ENCODE assay signal across 14 mouse cellular contexts in the genomic region with DNA sequence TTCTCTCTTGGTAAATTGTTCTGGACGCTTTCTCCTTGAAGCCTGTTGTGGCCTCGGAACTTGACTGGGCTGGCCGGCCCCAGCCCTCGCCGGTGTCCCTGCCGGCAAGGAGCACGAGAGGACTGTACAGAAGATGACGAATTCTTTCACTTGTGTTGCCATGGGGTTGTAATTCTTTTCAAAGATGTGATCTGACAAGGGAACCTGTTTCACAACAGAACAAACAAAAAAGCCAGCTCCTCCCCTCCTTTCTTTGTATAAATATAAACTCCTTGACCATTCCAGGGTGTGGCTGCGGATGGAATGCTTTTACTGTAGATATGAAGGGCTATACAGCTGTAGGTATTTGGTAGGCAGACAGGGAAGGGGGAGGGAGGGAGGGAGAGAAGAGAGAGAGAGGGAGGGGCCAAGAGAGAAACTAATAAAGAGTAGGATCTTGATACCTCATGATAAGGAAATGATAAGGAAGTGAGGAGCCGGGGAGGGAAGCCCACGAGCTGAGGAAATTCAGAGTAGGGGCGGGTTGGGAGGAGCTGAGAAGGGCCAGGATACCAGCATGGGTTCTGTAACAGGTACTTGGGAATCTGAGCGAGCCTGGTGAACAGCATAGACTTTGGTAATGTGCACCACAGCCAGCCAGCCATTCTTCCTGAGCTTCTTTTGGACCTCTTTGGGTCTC. TPM values are rescaled to one million over a fixed set of nuclear protein-coding genes. Genes with fewer than 3 reads are reported as not detected.
DNase-seq lines count a peak whose midpoint lies in the region; ATAC-seq and TF ChIP-seq lines count a peak whose summit lies in the region.
"Had no signal": no experiment of that assay in that cellular context is flagged by ENCODE, and none has a peak within 500 bp of the region (broad histone marks: within the 10 kb centered on the region; RNA-seq: fewer than 3 reads in every experiment).

No protein-coding gene starts in this region.

- DNase-seq in liver, adult 2 months (ENCODE audit: extremely low read depth, low read depth, low spot score), result peak; percentile 67
- DNase-seq in liver, embryonic 11.5 days (ENCODE audit: low spot score), result no peak
- peak; percentile 56 for DNase-seq in intestine, embryonic 14.5 days (ENCODE audit: low spot score)
- DNase-seq in lung, postnatal 10 days, result peak; percentile 64
- peak; percentile 69 for DNase-seq in yolk sac, embryonic 10.5 days (ENCODE audit: low spot score)
- no peak for DNase-seq in heart, adult 9 months (ENCODE audit: low spot score in 2 of 2)
- DNase-seq in spleen, postnatal 14 days (ENCODE audit: low spot score in 2 of 2), result no peak
- DNase-seq: gastrocnemius, postnatal 10 days; liver; right cerebral cortex, postnatal 14 days had no signal

- WGBS in liver, adult 2 months, result 61% methylated on average over 13 of the region's 13 CpGs
- WGBS in liver, embryonic 11.5 days, result 73% methylated on average over 13 of the region's 13 CpGs
- 49% methylated on average over 13 of the region's 13 CpGs for WGBS in intestine, embryonic 14.5 days

- H3K4me3 ChIP-seq in liver, adult 2 months (ENCODE audit: insufficient read depth, low read depth, low read length), result no peak overlapping the region
- no peak overlapping the region for H3K4me3 ChIP-seq in liver, embryonic 11.5 days (ENCODE audit: low read depth, low read length)
- no peak overlapping the region for H3K4me3 ChIP-seq in intestine, embryonic 14.5 days (ENCODE audit: low read depth, low read length)
- H3K4me3 ChIP-seq: heart, embryonic 12.5 days; hindbrain, embryonic 10.5 days had no signal

- no peak overlapping the region for H3K4me2 ChIP-seq in liver, embryonic 11.5 days
- no peak overlapping the region for H3K4me2 ChIP-seq in intestine, embryonic 14.5 days (ENCODE audit: low read length)
- H3K4me2 ChIP-seq: heart, embryonic 12.5 days had no signal

- no peaks in the 10 kb centered on the region for H3K27me3 ChIP-seq in liver, adult 2 months (ENCODE audit: control insufficient read depth, insufficient read depth, low read length)
- H3K27me3 ChIP-seq in liver, embryonic 11.5 days (replicated peaks; ENCODE audit: control insufficient read depth, insufficient read depth, low read length), result no peaks in the 10 kb centered on the region
- no peaks in the 10 kb centered on the region for H3K27me3 ChIP-seq in intestine, embryonic 14.5 days (replicated peaks; ENCODE audit: control insufficient read depth, insufficient read depth, low read length)

- H3K9me3 ChIP-seq in liver, embryonic 11.5 days (ENCODE audit: control insufficient read depth, low read length), result no peaks in the 10 kb centered on the region
- H3K9me3 ChIP-seq in intestine, embryonic 14.5 days (ENCODE audit: control insufficient read depth, low read length), result no peaks in the 10 kb centered on the region
- H3K9me3 ChIP-seq: heart, embryonic 12.5 days; hindbrain, embryonic 10.5 days had no signal

- no peaks in the 10 kb centered on the region for H3K79me2 ChIP-seq in liver, adult 2 months (ENCODE audit: control insufficient read depth, insufficient read depth, low read length)

- no peak for TF ChIP-seq POLR2A in liver, adult 2 months (IDR thresholded peaks at IDR 0.05; ENCODE audit: extremely low read depth, insufficient read depth, low read length)

- no peak overlapping the region; the same call in 1 of the 2 replicates for H3K27ac ChIP-seq in liver, adult 2 months (replicated peaks; ENCODE audit: insufficient read depth, low read depth, low read length)
- H3K27ac ChIP-seq in liver, embryonic 11.5 days (ENCODE audit: low read depth, low read length), result no peak overlapping the region
- H3K27ac ChIP-seq in intestine, embryonic 14.5 days (ENCODE audit: low read depth), result peak overlapping the region; percentile 33; the same call in 1 of the 2 replicates
- H3K27ac ChIP-seq: hindbrain, embryonic 10.5 days had no signal

- no peaks in the 10 kb centered on the region for H3K36me3 ChIP-seq in liver, adult 2 months (ENCODE audit: control insufficient read depth, insufficient read depth, low read length)
- H3K36me3 ChIP-seq in liver, embryonic 11.5 days (ENCODE audit: control insufficient read depth, insufficient read depth, low read length), result no peaks in the 10 kb centered on the region
- H3K36me3 ChIP-seq in intestine, embryonic 14.5 days (ENCODE audit: control insufficient read depth, insufficient read depth, low read length), result no peaks in the 10 kb centered on the region
- H3K36me3 ChIP-seq: heart, embryonic 12.5 days; hindbrain, embryonic 10.5 days had no signal

- H3K4me1 ChIP-seq in liver, adult 2 months (ENCODE audit: control insufficient read depth, insufficient read depth, low read length), result peaks cover 25% of the 10 kb centered on the region
- peaks cover 20% of the 10 kb centered on the region for H3K4me1 ChIP-seq in liver, embryonic 11.5 days (replicated peaks; ENCODE audit: control insufficient read depth, insufficient read depth, low read length)
- peaks cover 4% of the 10 kb centered on the region; the same call in 1 of the 2 replicates for H3K4me1 ChIP-seq in intestine, embryonic 14.5 days (replicated peaks; ENCODE audit: control insufficient read depth, insufficient read depth, low read length)

- no peak for TF ChIP-seq CTCF in liver, adult 2 months (IDR thresholded peaks at IDR 0.05; ENCODE audit: low read depth, low read length)

- no peak for ATAC-seq in liver, embryonic 11.5 days (replicated peaks; ENCODE audit: low FRiP score)
- ATAC-seq in intestine, embryonic 14.5 days (replicated peaks; ENCODE audit: low FRiP score, low TSS enrichment, low read depth), result peak; percentile 38; the same call in 1 of the 2 replicates
- ATAC-seq: activated CD4-positive, CD25-positive, alpha-beta regulatory T cell, adult 4 months had no signal

- H3K9ac ChIP-seq in liver, adult 2 months (ENCODE audit: low read depth, low read length), result no peak overlapping the region; the same call in 1 of the 2 replicates
- no peak overlapping the region for H3K9ac ChIP-seq in liver, embryonic 11.5 days (ENCODE audit: low read depth, low read length)
- no peak overlapping the region for H3K9ac ChIP-seq in intestine, embryonic 14.5 days (ENCODE audit: low read length)
- H3K9ac ChIP-seq: heart, embryonic 12.5 days had no signal

RNA-seq across cellular contexts. Expression of a gene that starts 16.1 kb away (rescaled TPM):
- 121 and 135 TPM in 2 replicates for total RNA-seq in liver, adult 2 months (2014; rRNA removed)
- polyA plus RNA-seq in liver, adult 2 months (2012; rRNA removed), result 445 and 478 TPM in 2 replicates
- 65.5 and 70.6 TPM in 2 replicates for polyA plus RNA-seq in liver, embryonic 11.5 days (2014; fragmentation: Nextera tagmentation; extraction: Ambion mirVana)
- 74.6 and 83.1 TPM in 2 replicates for polyA plus RNA-seq in intestine, embryonic 14.5 days (2014; fragmentation: Nextera tagmentation; extraction: Ambion mirVana)

RNA-seq across cellular contexts. Expression of a gene that starts 22.7 kb away (rescaled TPM):
- total RNA-seq in liver, adult 2 months (2014; rRNA removed), result 135 and 143 TPM in 2 replicates
- 542 and 561 TPM in 2 replicates for polyA plus RNA-seq in liver, adult 2 months (2012; rRNA removed)
- polyA plus RNA-seq in liver, embryonic 11.5 days (2014; fragmentation: Nextera tagmentation; extraction: Ambion mirVana), result 7.6 and 7.7 TPM in 2 replicates
- 0.42 and 0.50 TPM in 2 replicates for polyA plus RNA-seq in intestine, embryonic 14.5 days (2014; fragmentation: Nextera tagmentation; extraction: Ambion mirVana)
- total RNA-seq: megakaryocyte-erythroid progenitor cell, adult 5-6 weeks had no signal
- polyA plus RNA-seq: activated CD4-positive, CD25-positive, alpha-beta regulatory T cell, adult 4 months had no signal

RNA-seq across cellular contexts. Expression of a gene that starts 23.3 kb away (rescaled TPM):
- 43.6 and 46.6 TPM in 2 replicates for total RNA-seq in liver, adult 2 months (2014; rRNA removed)
- 221 and 232 TPM in 2 replicates for polyA plus RNA-seq in liver, adult 2 months (2012; rRNA removed)
- polyA plus RNA-seq in liver, embryonic 11.5 days (2014; fragmentation: Nextera tagmentation; extraction: Ambion mirVana), result 252 and 266 TPM in 2 replicates
- polyA plus RNA-seq in intestine, embryonic 14.5 days (2014; fragmentation: Nextera tagmentation; extraction: Ambion mirVana), result 218 and 226 TPM in 2 replicates

RNA-seq across cellular contexts. Expression of a gene that starts 40.3 kb away (rescaled TPM):
- total RNA-seq in liver, adult 2 months (2014; rRNA removed), result 9.5 and 9.6 TPM in 2 replicates
- polyA plus RNA-seq in liver, adult 2 months (2012; rRNA removed), result 12.2 and 14.8 TPM in 2 replicates
- polyA plus RNA-seq in liver, embryonic 11.5 days (2014; fragmentation: Nextera tagmentation; extraction: Ambion mirVana), result 39.1 and 40.2 TPM in 2 replicates
- polyA plus RNA-seq in intestine, embryonic 14.5 days (2014; fragmentation: Nextera tagmentation; extraction: Ambion mirVana), result 46.0 and 46.8 TPM in 2 replicates

RNA-seq across cellular contexts. Expression of a gene that starts 41.8 kb away (rescaled TPM):
- total RNA-seq in liver, adult 2 months (2014; rRNA removed), result 11.7 and 13.6 TPM in 2 replicates
- 36.8 and 44.4 TPM in 2 replicates for polyA plus RNA-seq in liver, adult 2 months (2012; rRNA removed)
- polyA plus RNA-seq in liver, embryonic 11.5 days (2014; fragmentation: Nextera tagmentation; extraction: Ambion mirVana), result 117 and 123 TPM in 2 replicates
- polyA plus RNA-seq in intestine, embryonic 14.5 days (2014; fragmentation: Nextera tagmentation; extraction: Ambion mirVana), result 191 and 209 TPM in 2 replicates

Comparison
In these comparisons a context has a peak if more than half of its experiments do, and no peak if none do; other contexts are left out.
1. DNase-seq: peak in liver, adult 2 months (single experiment), intestine, embryonic 14.5 days (single experiment), lung, postnatal 10 days (single experiment) and yolk sac, embryonic 10.5 days (single experiment); none in liver, embryonic 11.5 days (single experiment), heart, adult 9 months (0 of 2) and spleen, postnatal 14 days (0 of 2).
2. RNA of a gene that starts 22.7 kb away (polyA plus RNA-seq): 542 to 561 TPM in liver, adult 2 months; 7.6 to 7.7 TPM in liver, embryonic 11.5 days and 0.42 to 0.50 TPM in intestine, embryonic 14.5 days; every median in the first group is over 10 times any median in the second.